9 mouse cellular contexts compared by ENCODE assay signal in genomic region chr9:43000070-43000469, GRCm38 (mm10). TPM values are rescaled to one million over a fixed set of nuclear protein-coding genes. Genes with fewer than 3 reads are reported as not detected.
A peak's percentile ranks its signal among the peaks of the same experiment; 100 is the strongest.
DNase-seq lines count a peak whose midpoint lies in the region; ATAC-seq and TF ChIP-seq lines count a peak whose summit lies in the region.
"Had no signal": no experiment of that assay in that cellular context is flagged by ENCODE, and none has a peak within 500 bp of the region (broad histone marks: within the 10 kb centered on the region; RNA-seq: fewer than 3 reads in every experiment).

No protein-coding gene starts in this region.

- H3K36me3 ChIP-seq in midbrain, embryonic 14.5 days (ENCODE audit: control insufficient read depth, insufficient read depth, low read length) = peaks cover 91% of the 10 kb centered on the region
- H3K36me3 ChIP-seq in midbrain, embryonic 13.5 days = peaks cover 87% of the 10 kb centered on the region

- no peak overlapping the region for H3K27ac ChIP-seq in midbrain, embryonic 14.5 days (replicated peaks; ENCODE audit: low read depth, low read length)
- H3K27ac ChIP-seq in midbrain, embryonic 13.5 days = no peak overlapping the region

- no peak overlapping the region for H3K4me3 ChIP-seq in midbrain, embryonic 14.5 days (replicated peaks; ENCODE audit: low read depth, low read length)
- H3K4me3 ChIP-seq in midbrain, embryonic 13.5 days (replicated peaks) = no peak overlapping the region
- H3K4me3 ChIP-seq: myocyte had no signal

- ATAC-seq in midbrain, embryonic 14.5 days (ENCODE audit: low FRiP score, low TSS enrichment) = no peak
- ATAC-seq in midbrain, embryonic 13.5 days = no peak

- DNase-seq in gastrocnemius, postnatal 10 days = peak; percentile 18
- no peak for DNase-seq in gastrocnemius, postnatal 25 days
- DNase-seq in midbrain, embryonic 14.5 days = peak; percentile 92
- peak; percentile 86 for DNase-seq in brain, embryonic 14.5 days (ENCODE audit: low read depth)
- peak; percentile 59 to 78 for DNase-seq in kidney, postnatal 36 days
- DNase-seq in telencephalon, adult 2 months (ENCODE audit: low read depth, low spot score) = peak; percentile 61
- no peak for DNase-seq in spleen, adult 18-20 months

- no peaks in the 10 kb centered on the region for H3K27me3 ChIP-seq in midbrain, embryonic 14.5 days (ENCODE audit: control insufficient read depth, insufficient read depth, low read length)
- no peaks in the 10 kb centered on the region for H3K27me3 ChIP-seq in midbrain, embryonic 13.5 days

- TF ChIP-seq POLR2A in brain, embryonic 14.5 days (IDR thresholded peaks at IDR 0.05; ENCODE audit: borderline replicate concordance, extremely low read depth, insufficient read depth, insufficient read length, poor library complexity, severe bottlenecking) = no peak

- whole genome bisulfite sequencing in midbrain, embryonic 14.5 days = 98% methylated on average over 1 of the region's 1 CpGs
- 90% methylated on average over 1 of the region's 1 CpGs for WGBS in midbrain, embryonic 13.5 days

- no peaks in the 10 kb centered on the region for H3K4me1 ChIP-seq in midbrain, embryonic 14.5 days (ENCODE audit: control insufficient read depth, insufficient read depth, low read length)
- H3K4me1 ChIP-seq in midbrain, embryonic 13.5 days (replicated peaks) = no peaks in the 10 kb centered on the region

- H3K9ac ChIP-seq in midbrain, embryonic 14.5 days (replicated peaks; ENCODE audit: low read length) = no peak overlapping the region
- H3K9ac ChIP-seq in midbrain, embryonic 13.5 days (replicated peaks) = no peak overlapping the region

- no peak overlapping the region for H3K4me2 ChIP-seq in midbrain, embryonic 14.5 days (ENCODE audit: low read length)
- no peak overlapping the region for H3K4me2 ChIP-seq in midbrain, embryonic 13.5 days (replicated peaks)

- no peaks in the 10 kb centered on the region for H3K9me3 ChIP-seq in midbrain, embryonic 14.5 days (ENCODE audit: control insufficient read depth, low read length)
- no peaks in the 10 kb centered on the region for H3K9me3 ChIP-seq in midbrain, embryonic 13.5 days

- TF ChIP-seq CTCF in brain, embryonic 14.5 days (IDR thresholded peaks at IDR 0.05; ENCODE audit: borderline replicate concordance, extremely low read depth, insufficient read depth, insufficient read length) = no peak

RNA-seq across cellular contexts. Expression of gene Grik4, which starts 55.8 kb away (rescaled TPM):
- under 1 TPM; 0.52 to 0.56 TPM for total RNA-seq in gastrocnemius, postnatal 10 days (2021)
- total RNA-seq in gastrocnemius, postnatal 25 days (2021) = under 1 TPM; 0.11 to 0.36 TPM
- polyA plus RNA-seq in midbrain, embryonic 14.5 days (2014; fragmentation: Nextera tagmentation; extraction: Ambion mirVana) = 4.4 and 6.6 TPM in 2 replicates
- 6.2 and 6.8 TPM in 2 replicates for polyA plus RNA-seq in midbrain, embryonic 13.5 days (2015; fragmentation: Nextera tagmentation; extraction: Ambion mirVana)
- 4.2 and 9.8 TPM in 2 replicates for polyA plus RNA-seq in brain, embryonic 14.5 days (2012; rRNA removed)
- polyA plus RNA-seq: myocyte had no signal

Comparison
In these comparisons a context has a peak if more than half of its experiments do, and no peak if none do; other contexts are left out.
1. DNase-seq: peak in gastrocnemius, postnatal 10 days (single experiment), midbrain, embryonic 14.5 days (single experiment), brain, embryonic 14.5 days (single experiment), kidney, postnatal 36 days (2 of 2) and telencephalon, adult 2 months (single experiment); none in gastrocnemius, postnatal 25 days (single experiment) and spleen, adult 18-20 months (0 of 2).